Mouse (Mus musculus) E14TG2a.4 (cell line): ENCODE data around the gene Slc37a4.

ENCODE experiments used
- CTCF ChIP-seq: conservative IDR thresholded peaks from 2 replicates; pipeline ENCODE4 v1.5.1; 2014; ENCODE audit warnings: low read length
- NANOG ChIP-seq: IDR thresholded peaks from 2 replicates; pipeline ENCODE4 v1.6.1; 2014; ENCODE audit warnings: borderline replicate concordance, low read length, mixed read lengths

DNA sequence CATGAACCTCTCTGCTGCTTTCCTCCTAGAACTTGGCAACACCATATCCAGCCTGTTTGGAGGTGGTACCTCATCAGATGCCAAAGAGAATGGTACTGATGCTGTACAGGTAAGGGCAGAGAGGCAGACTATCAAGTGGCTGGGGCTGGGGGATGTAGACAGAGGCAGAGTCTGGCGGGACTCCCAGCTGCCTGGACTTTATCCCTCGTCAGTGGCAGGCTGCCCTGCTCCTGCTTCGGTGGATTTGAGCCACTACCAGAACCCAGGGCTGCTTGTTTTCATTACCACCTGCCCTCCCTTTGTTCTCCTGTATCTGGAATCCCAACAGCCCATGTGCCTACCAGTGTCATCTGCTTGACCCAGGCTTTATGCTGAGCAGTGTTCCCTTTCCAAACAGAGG lies 9.4 kb upstream of the Slc37a4 start:
- no peak for TF ChIP-seq CTCF
- no peak for TF ChIP-seq NANOG
